Mouse (Mus musculus) stomach, postnatal 0 days (tissue): ENCODE measurements around the gene Elf1. TPM values are rescaled to one million over a fixed set of nuclear protein-coding genes. Genes with fewer than 3 reads are reported as not detected.

Source experiments
- ATAC-seq: fragments of 200-750 bp; cut with Nextera tagmentation; 2 replicates; pipeline ENCODE4 v1.8.0; 2017; ENCODE audit not compliant: low FRiP score, low TSS enrichment
- DNase-seq: peaks from one replicate; pipeline ENCODE4 v3.0.0-alpha.2; 2016; ENCODE audit warnings: low spot score
- H3K27ac ChIP-seq: fragments of 300-500 bp; sonication (generic); replicated peaks from 2 replicates; pipeline ENCODE4 v1.5.1; 2014; ENCODE audit warnings: mild to moderate bottlenecking, control low read depth
- H3K27me3 ChIP-seq: fragments of 300-500 bp; sonication (generic); 2 replicates; pipeline ENCODE4 v1.6.1; 2014; ENCODE audit warnings: low read length; ENCODE audit not compliant: control insufficient read depth, insufficient read depth
- H3K36me3 ChIP-seq: fragments of 300-500 bp; sonication (generic); 2 replicates; pipeline ENCODE4 v1.6.1; 2014; ENCODE audit warnings: low read length, mixed read lengths; ENCODE audit not compliant: control insufficient read depth, insufficient read depth
- H3K4me1 ChIP-seq: fragments of 300-500 bp; sonication (generic); replicated peaks from 2 replicates; pipeline ENCODE4 v1.6.1; 2014; ENCODE audit warnings: antibody characterized with exemption; ENCODE audit not compliant: control insufficient read depth, insufficient read depth
- H3K4me2 ChIP-seq: fragments of 300-500 bp; sonication (generic); replicated peaks from 2 replicates; pipeline ENCODE4 v1.6.1; 2014; ENCODE audit warnings: low read depth, mild to moderate bottlenecking, control low read depth, moderate library complexity
- H3K4me3 ChIP-seq: fragments of 300-500 bp; sonication (generic); 2 replicates; pipeline ENCODE4 v1.5.1; 2014; ENCODE audit warnings: low read depth, low read length, control low read depth
- H3K9ac ChIP-seq: fragments of 300-500 bp; sonication (generic); 2 replicates; pipeline ENCODE4 v1.6.1; 2014; ENCODE audit warnings: mild to moderate bottlenecking, low read length, control low read depth, mixed read lengths
- H3K9me3 ChIP-seq: fragments of 300-500 bp; sonication (generic); 2 replicates; pipeline ENCODE4 v1.6.1; 2016; ENCODE audit warnings: low read length; ENCODE audit not compliant: control insufficient read depth
- CTCF ChIP-seq: IDR thresholded peaks from 2 replicates; pipeline ENCODE4 v1.5.1; 2016; ENCODE audit warnings: antibody characterized with exemption, low read depth, mild to moderate bottlenecking, moderate library complexity
- EP300 ChIP-seq: optimal IDR thresholded peaks from 2 replicates; pipeline ENCODE3; 2016; ENCODE audit warnings: antibody characterized with exemption
- WGBS: fragments of 180-500 bp; shearing (Covaris S2); extraction: QIAGEN DNeasy Blood & Tissue Kit; methylation state at CpG from one replicate; pipeline ENCODE4 v1.1.7; 2014; 5-methylcytosine and 5-hydroxymethylcytosine counted together
- polyA plus RNA-seq: library from polyadenylated mRNA; unstranded; fragments of >200 nt; fragmentation: Nextera tagmentation; extraction: Ambion mirVana; gene quantifications from 2 replicates; pipeline ENCODE4 v1.2.1, GENCODE M21; 2015

Gene Elf1
- polyA plus RNA-seq, 1 experiment from 2014 or later = 19.3 TPM

DNA sequence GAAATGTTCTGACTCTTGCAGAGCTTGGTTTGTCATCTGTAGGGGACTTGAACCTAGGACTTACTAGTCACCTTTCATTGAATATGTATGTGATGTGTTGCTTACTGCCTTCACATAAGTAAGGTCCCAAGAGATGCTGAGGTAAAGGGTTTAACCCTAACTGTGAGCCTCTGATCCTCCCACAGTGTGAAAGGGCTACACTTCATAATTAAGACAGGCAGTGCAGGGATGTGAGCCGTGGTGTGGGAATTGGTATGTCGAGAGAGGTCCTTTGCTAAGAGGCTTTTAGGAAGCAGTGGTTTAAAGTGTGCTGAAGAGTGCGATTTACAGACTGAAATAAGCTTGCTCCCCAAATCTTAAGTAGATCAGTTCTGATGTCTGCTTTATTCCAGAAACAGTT, 55.8 kb downstream of the Elf1 start:
- TF ChIP-seq CTCF (no peak), EP300 (no peak)
- no peak for DNase-seq

DNA sequence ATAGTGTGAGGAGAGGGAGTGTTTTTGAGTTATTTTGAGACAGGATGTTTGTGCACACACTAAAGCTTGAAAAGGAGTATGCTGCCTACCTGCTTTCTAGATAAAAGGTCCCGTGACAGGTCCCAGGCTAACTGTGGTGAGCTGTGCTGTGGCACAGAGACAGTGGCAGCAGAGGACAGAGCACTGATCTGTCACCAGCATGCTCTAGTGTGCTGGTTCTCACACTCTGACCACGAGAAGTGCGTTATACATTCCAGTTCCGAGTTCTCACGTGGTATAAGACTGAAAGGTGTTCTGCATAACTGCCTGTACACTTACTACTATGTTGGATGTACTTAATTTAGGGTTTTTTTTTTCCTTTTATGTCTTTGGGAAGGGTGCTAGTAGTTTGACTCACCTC, 56.5 kb downstream of the Elf1 start:
- 83% methylated on average over 5 of the region's 5 CpGs for WGBS
- TF ChIP-seq CTCF (no peak), EP300 (no peak)
- Histone ChIP-seq H3K4me2 (no peak overlapping the region), H3K4me1 (no peaks in the 10 kb centered on the region), H3K27me3 (no peaks in the 10 kb centered on the region), H3K9me3 (no peaks in the 10 kb centered on the region), H3K27ac (no peak overlapping the region), H3K36me3 (peaks cover 2% of the 10 kb centered on the region; the same call in 1 of the 2 replicates), H3K4me3 (no peak overlapping the region), H3K9ac (no peak overlapping the region)
- ATAC-seq (no peak), DNase-seq (no peak)

More for the DNA sequence above, 55.8 kb downstream of the Elf1 start:
- no peak overlapping the region for H3K9ac ChIP-seq
- no peak overlapping the region for H3K27ac ChIP-seq
- no peaks in the 10 kb centered on the region for H3K27me3 ChIP-seq
- H3K9me3 ChIP-seq = no peaks in the 10 kb centered on the region
- H3K4me3 ChIP-seq = no peak overlapping the region
- no peak for ATAC-seq
- H3K4me2 ChIP-seq = no peak overlapping the region
- H3K4me1 ChIP-seq = no peaks in the 10 kb centered on the region
- 75% methylated on average over 3 of the region's 3 CpGs for WGBS
- H3K36me3 ChIP-seq = peaks cover 2% of the 10 kb centered on the region; the same call in 1 of the 2 replicates

DNA sequence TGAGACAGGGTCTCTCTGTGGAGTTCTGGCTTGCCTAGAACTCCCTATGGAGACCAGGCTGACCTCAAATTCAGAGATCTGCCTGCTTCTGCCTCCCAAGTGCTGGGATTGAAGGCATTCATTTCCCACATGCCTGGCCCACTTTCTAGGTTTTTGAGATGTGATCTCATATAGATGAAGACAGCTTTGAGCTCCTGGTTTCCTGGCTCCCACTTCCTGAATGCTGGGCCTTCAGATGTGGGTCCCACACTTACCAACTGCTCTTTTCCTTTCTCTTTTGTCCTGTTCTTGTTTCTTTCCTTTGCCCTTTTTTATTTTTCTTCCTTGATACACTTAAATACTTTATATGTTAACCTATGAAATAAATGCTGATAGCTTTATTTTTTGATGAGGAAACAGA, 56.9 kb downstream of the Elf1 start:
- no peak overlapping the region for H3K4me3 ChIP-seq
- TF ChIP-seq EP300 = no peak
- no peak for TF ChIP-seq CTCF
- no peak overlapping the region for H3K27ac ChIP-seq
- no peaks in the 10 kb centered on the region for H3K27me3 ChIP-seq
- H3K9ac ChIP-seq = no peak overlapping the region
- ATAC-seq = no peak
- H3K4me1 ChIP-seq = no peaks in the 10 kb centered on the region
- no peaks in the 10 kb centered on the region for H3K9me3 ChIP-seq
- no peak for DNase-seq
- peaks cover 2% of the 10 kb centered on the region; the same call in 1 of the 2 replicates for H3K36me3 ChIP-seq
- H3K4me2 ChIP-seq = no peak overlapping the region

DNA sequence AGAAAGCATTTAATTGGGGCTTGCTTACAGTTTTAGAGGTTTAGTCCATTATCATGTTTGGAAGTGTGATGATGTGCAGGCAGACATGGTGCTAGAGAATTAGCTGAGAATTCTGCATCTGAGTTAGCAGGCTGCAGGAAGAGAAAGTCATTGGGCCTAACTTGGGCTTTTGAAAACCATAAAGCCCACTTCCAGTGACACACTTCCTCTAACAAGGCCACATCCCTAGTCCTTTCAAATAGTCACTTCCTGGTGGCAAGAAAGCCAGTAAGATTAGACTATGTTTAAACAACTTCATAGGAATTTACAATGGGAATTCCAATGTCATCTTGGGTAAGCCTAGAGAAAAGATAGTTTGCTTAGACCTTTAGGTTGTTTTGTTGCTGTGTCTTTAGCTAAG, 60.6 kb downstream of the Elf1 start:
- Histone ChIP-seq H3K4me3 (no peak overlapping the region), H3K36me3 (no peaks in the 10 kb centered on the region), H3K4me1 (no peaks in the 10 kb centered on the region), H3K9ac (no peak overlapping the region), H3K9me3 (no peaks in the 10 kb centered on the region), H3K27ac (no peak overlapping the region), H3K4me2 (no peak overlapping the region), H3K27me3 (no peaks in the 10 kb centered on the region)
- DNase-seq = no peak
- ATAC-seq = no peak
- TF ChIP-seq CTCF (no peak), EP300 (no peak)

DNA sequence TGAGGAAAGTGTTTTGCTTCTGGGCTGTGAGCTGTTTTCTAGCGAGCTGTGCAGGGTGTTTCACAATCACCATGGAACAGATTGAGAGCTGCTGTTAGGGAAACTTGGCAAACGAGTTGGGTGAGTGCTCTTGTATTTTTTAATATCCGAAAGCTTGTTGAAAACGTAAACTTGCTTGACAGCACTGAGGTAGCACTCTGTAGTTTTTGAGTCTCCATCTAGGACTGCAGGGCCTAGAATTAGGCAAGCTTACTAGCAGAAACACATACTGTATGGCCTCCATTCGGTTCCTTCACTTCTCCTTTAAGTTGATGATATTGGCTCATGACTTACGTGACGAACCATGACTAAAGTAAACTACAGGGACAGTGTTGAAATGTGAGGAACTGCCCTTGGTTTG, 68.3 kb downstream of the Elf1 start:
- 8% methylated on average over 7 of the region's 7 CpGs for WGBS

DNA sequence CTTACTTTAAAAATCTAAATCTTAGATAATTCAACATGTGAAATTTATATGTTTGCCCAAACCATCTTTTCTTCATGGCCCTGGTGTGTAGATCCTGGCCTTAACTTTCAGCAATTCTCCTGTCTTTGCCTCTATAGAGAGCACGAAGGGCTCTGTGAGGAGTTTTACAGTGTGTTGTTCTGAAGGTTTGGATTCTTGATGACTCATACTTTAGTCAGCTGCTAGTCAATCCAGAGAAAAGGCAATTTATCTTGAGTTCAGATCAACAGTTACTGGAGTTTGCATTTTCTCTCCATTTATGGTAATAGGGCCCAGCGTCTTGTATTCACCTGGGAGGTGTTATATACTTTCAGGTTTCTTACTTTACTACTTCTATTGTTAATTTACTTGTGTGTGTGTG, 70.9 kb downstream of the Elf1 start:
- Histone ChIP-seq H3K4me1 (no peaks in the 10 kb centered on the region), H3K4me3 (no peak overlapping the region), H3K4me2 (no peak overlapping the region), H3K36me3 (no peaks in the 10 kb centered on the region), H3K9me3 (no peaks in the 10 kb centered on the region), H3K9ac (no peak overlapping the region), H3K27me3 (no peaks in the 10 kb centered on the region), H3K27ac (no peak overlapping the region)
- TF ChIP-seq CTCF (no peak), EP300 (no peak)
- WGBS = 54% methylated on average over 2 of the region's 2 CpGs
- DNase-seq (no peak), ATAC-seq (peak; percentile 39; the same call in 1 of the 2 replicates)

More for the DNA sequence above, 68.3 kb downstream of the Elf1 start:
- DNase-seq (peak; percentile 62), ATAC-seq (peak; percentile 77)
- no peaks in the 10 kb centered on the region for H3K9me3 ChIP-seq
- H3K4me1 ChIP-seq = no peaks in the 10 kb centered on the region
- no peaks in the 10 kb centered on the region for H3K36me3 ChIP-seq
- peak overlapping the region; percentile 26; the same call in 1 of the 2 replicates for H3K4me2 ChIP-seq
- H3K4me3 ChIP-seq = no peak overlapping the region
- TF ChIP-seq EP300 (peak; percentile 41), CTCF (no peak)
- H3K27me3 ChIP-seq = no peaks in the 10 kb centered on the region
- no peak overlapping the region for H3K9ac ChIP-seq
- peak overlapping the region; percentile 83 for H3K27ac ChIP-seq
